Mouse (Mus musculus): Measurements from ENCODE around the gene H2afy2. TPM values are rescaled to one million over a fixed set of nuclear protein-coding genes. Genes with fewer than 3 reads are reported as not detected.

The H2afy2 gene
- total and polyA plus RNA-seq, 3 experiments: 0.25 TPM; not detected in 2

DNA sequence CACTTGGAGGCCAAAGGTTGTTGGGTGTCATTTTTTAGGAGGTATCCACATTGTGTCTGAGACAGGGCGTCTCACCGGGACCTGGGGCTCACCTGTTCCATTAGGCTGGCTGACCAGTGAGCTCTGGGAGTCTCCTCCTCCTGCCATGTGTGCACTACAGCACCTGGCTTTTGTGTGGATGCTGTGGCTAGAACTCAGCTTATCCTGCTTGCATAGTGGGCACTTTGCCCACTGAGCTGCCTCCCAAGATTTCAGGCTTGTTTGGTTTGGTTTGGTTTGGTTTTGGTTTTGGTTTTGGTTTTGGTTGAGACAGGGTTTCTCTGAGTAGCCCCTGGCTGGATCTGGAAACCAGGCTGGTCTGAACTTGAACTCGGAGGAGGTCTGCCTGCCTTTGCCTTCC lies 61.7 kb downstream of the H2afy2 start (continued):
- TF ChIP-seq USF2 (IDR thresholded peaks at IDR 0.05; ENCODE audit: borderline replicate concordance in 1 of 2, insufficient read depth in 1 of 2, low read depth in 1 of 2, low read length in 2 of 2): no peak
- no peak for TF ChIP-seq TCF12 (IDR thresholded peaks at IDR 0.05; ENCODE audit: low read depth, low read length)
- TF ChIP-seq RCOR1 (IDR thresholded peaks at IDR 0.05; ENCODE audit: low read depth, low read length): no peak

DNA sequence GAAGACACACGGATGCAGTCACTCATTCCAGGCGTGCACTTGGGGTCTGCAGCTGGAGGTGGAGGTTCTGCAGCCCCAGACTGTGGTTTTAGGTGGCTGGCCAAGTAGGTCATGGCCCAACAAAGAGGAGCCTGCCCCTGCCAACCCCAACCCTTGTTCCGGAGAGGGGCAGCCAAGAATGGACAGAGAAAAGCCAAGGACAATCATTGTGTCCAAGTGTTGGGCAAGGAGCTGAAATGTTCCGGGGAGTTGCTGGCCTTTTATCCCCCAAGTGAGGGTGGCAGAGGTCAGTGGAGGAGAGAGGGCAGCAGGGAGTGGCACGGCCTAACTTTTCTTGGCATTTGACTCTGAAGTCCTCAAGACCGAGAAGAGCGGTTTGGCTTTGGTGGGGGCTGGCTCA lies 63.6 kb downstream of the H2afy2 start:
- no peak overlapping the region for H3K4me3 ChIP-seq (ENCODE audit: control insufficient read depth in 1 of 2, insufficient read depth in 1 of 2, low read depth in 2 of 2, low read length in 2 of 2)
- no peaks in the 10 kb centered on the region for H3K9me3 ChIP-seq (replicated peaks; ENCODE audit: insufficient read depth, low read length)
- H3K36me3 ChIP-seq (ENCODE audit: control insufficient read depth in 1 of 2, insufficient read depth in 2 of 2, low read length in 2 of 2): no peaks in the 10 kb centered on the region
- H3K27ac ChIP-seq (ENCODE audit: control insufficient read depth, low read depth, low read length): no peak overlapping the region
- no peaks in the 10 kb centered on the region for H3K27me3 ChIP-seq (ENCODE audit: control insufficient read depth in 1 of 2, insufficient read depth in 2 of 2, low read length in 2 of 2)
- no peak overlapping the region for H3K9ac ChIP-seq (ENCODE audit: control insufficient read depth, low read depth, low read length, poor library complexity, severe bottlenecking)
- DNase-seq (ENCODE audit: low read depth, low spot score): no peak
- TF ChIP-seq MAZ (IDR thresholded peaks at IDR 0.05; ENCODE audit: low read depth, low read length) (no peak), TBP (IDR thresholded peaks at IDR 0.05; ENCODE audit: low read depth, low read length) (no peak), ZC3H11A (IDR thresholded peaks at IDR 0.05; ENCODE audit: low read depth, low read length) (no peak), MAFK (IDR thresholded peaks at IDR 0.05; ENCODE audit: borderline replicate concordance, low read depth, low read length) (no peak), GATA1 (IDR thresholded peaks at IDR 0.05; ENCODE audit: low read depth, low read length) (no peak), GABPA (IDR thresholded peaks at IDR 0.05; ENCODE audit: low read depth, low read length) (no peak), ELF1 (IDR thresholded peaks at IDR 0.05; ENCODE audit: low read depth, low read length) (no peak)
- no peaks in the 10 kb centered on the region; the same call in 1 of the 2 replicates for H3K79me2 ChIP-seq (ENCODE audit: control insufficient read depth, insufficient read depth, low read length, poor library complexity)
- H3K4me1 ChIP-seq (ENCODE audit: control insufficient read depth in 1 of 2, insufficient read depth in 2 of 2, low read length in 2 of 2): peaks cover under 1 to 6% of the 10 kb centered on the region in 2 experiments; a peak in 3 of 4 replicates

DNA sequence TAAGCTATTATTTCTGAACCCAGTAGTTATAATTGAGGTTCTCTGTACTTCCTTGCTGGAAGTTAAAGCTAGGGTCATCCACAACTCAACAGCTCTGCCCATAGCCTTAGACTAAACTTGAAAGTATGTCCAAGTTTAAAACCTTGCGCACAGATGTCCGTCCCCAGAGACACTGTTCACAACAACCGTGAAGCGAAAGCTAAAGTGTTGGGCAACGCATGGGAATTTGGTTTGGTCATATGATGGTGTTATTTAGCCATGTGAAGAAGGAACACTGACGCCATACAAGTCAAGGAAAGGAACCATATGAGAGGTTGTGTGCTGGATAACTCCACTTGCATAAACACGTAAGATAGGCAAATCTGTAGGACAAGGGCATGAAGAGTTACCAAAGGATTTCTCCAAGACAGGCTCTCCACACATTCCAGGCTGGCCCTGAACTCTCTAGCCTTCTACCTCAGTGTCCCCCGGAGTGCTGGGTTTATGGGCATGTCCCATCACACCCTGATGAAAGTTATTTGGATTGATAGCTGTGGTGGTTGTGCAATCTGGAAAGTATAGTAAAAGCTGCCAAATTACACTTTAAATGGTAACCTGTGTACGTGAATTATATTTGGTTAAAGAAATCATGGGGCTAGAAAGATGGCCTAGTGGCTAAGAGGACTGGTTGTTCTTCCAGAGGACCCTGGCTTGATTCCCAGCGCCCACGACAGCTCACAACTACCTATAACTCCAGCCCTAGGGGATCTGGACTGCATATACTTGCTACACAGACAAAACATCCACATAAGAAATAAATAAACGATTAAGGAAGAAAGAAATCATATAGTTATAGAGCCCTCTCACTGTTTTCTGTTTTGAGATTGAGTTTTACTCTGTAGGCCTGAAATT lies 66.3 kb downstream of the H2afy2 start:
- DNase-seq (ENCODE audit: low read depth, low spot score): no peak
- H3K4me3 ChIP-seq (ENCODE audit: control insufficient read depth in 1 of 2, insufficient read depth in 1 of 2, low read depth in 2 of 2, low read length in 2 of 2): no peak overlapping the region

More for the DNA sequence above, 66.3 kb downstream of the H2afy2 start:
- Histone ChIP-seq H3K4me1 (ENCODE audit: control insufficient read depth in 1 of 2, insufficient read depth in 2 of 2, low read length in 2 of 2) (peaks cover 1 to 11% of the 10 kb centered on the region in 2 experiments), H3K9me3 (replicated peaks; ENCODE audit: insufficient read depth, low read length) (no peaks in the 10 kb centered on the region), H3K27ac (ENCODE audit: control insufficient read depth, low read depth, low read length) (no peak overlapping the region), H3K36me3 (ENCODE audit: control insufficient read depth in 1 of 2, insufficient read depth in 2 of 2, low read length in 2 of 2) (no peaks in the 10 kb centered on the region), H3K9ac (ENCODE audit: control insufficient read depth, low read depth, low read length, poor library complexity, severe bottlenecking) (no peak overlapping the region), H3K27me3 (ENCODE audit: control insufficient read depth in 1 of 2, insufficient read depth in 2 of 2, low read length in 2 of 2) (no peaks in the 10 kb centered on the region), H3K79me2 (ENCODE audit: control insufficient read depth, insufficient read depth, low read length, poor library complexity) (no peaks in the 10 kb centered on the region; the same call in 1 of the 2 replicates)
- TF ChIP-seq USF2 (IDR thresholded peaks at IDR 0.05; ENCODE audit: borderline replicate concordance in 1 of 2, insufficient read depth in 1 of 2, low read depth in 1 of 2, low read length in 2 of 2) (no peak), SIN3A (IDR thresholded peaks at IDR 0.05; ENCODE audit: low read length) (no peak), ELF1 (IDR thresholded peaks at IDR 0.05; ENCODE audit: low read depth, low read length) (no peak), TBP (IDR thresholded peaks at IDR 0.05; ENCODE audit: low read depth, low read length) (no peak), MXI1 (IDR thresholded peaks at IDR 0.05; ENCODE audit: low read depth, low read length) (no peak), ZMIZ1 (IDR thresholded peaks at IDR 0.05; ENCODE audit: low read depth, low read length) (no peak), TAL1 (IDR thresholded peaks at IDR 0.05; ENCODE audit: low read length) (no peak)
